Mouse (Mus musculus) T-helper 2 cell (primary cell): ENCODE measurements at regions not wholly inside any gene's neighbourhood (a gene's known extent, or its start where the extent isn't known, plus 50 kb on each side); places are given as distances from the start of the nearest gene placed in this dataset.

ENCODE experiments used
- in situ Hi-C: fragments of 300-600 bp; cut with MboI, MseI; formaldehyde crosslinking; loops from one replicate; pipeline ENCODE4 v1.15.1; 2025; ENCODE audit warnings: high pct_unique_total_duplicates

DNA sequence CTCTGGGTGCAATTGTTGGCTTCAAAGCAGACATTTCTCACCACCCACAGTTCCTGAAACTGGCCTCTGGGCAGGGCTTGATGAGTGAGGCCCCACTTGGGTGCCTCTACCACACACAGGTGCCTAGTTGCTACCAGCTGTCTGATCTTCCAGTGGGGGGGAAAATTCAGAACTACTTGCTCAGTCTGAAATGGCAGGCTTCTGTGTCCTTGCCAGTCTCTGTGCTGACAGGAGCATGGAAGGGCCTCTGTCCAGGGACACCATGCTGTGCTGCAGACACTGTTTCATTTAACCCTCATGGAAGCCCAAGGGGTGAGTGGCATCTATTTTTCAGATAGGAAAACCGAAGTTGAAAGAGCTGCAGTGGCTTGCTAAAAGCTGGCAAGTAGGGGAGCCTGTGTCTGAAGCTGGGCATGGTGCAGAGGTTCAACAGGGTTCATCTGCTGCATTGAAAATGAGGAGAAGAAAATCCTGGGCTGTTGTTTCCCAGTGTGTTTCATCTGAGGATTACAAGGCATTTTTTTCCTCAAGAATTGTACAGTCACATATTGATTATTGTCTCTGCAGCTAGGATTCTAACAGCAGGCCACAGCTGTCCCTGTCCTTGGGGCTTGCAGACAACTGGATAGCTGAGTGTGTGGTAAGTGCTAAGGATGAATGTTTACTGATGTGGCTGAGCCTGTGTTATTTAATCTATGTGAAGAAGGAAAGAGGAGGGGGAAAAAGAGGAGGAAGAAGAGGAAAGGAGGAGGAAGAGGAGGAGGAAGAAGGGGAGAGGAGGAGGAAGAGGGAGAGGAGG is 78.4 kb upstream of the Gadd45a start:
- in situ Hi-C loops, result no loop called here

DNA sequence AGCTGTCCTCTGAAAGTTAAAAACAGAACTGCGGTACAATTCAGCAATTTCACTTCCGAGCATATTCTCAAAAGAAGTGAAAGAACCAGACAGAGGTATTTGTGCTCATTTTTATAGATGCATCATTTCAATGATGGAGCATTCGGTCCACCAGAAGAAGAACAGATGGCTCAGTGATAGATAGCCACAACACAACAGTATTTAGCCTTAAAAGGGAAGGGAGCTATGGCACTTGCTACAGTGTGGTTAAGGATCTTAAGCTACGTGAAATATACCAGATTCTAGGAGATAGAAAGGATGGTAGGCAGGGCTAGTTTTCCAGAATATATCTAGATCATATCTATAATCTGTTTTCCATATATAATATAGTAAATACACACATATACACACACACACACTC is 77.5 kb upstream of the Gadd45a start:
- in situ Hi-C loops, result no loop called here

DNA sequence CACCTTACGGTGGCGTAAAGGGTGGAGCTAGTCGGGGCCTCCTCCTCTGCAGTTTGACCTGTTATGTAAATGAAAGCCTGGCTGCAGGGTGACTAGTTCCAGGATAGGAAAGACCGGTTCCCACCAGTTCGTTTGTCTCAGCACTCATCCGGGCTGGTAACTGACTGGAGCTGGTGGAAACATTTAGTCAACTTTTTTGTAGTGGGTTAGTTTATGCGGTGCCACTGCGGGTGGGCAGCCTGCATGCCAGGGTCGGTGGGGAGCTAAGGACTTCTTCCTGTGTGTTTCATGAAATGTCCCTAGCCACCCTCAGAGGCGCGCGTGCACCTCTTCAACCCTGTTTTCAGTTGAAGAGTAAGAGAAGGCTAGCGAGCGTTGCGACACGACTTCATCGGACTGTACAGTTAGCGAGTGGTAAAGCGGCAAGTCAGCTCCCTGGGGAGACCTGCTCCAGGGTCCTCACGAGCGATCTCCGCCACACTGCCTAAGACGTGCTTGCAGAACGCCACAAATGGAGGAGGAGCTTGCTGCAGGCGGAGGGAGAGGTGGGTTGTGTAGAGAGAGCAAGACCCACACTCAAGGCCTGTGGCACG is 76.5 kb upstream of the Gadd45a start:
- in situ Hi-C loops, result no loop called here

GRCm38 (mm10) chr6:67113261-67113660 is 76.0 kb upstream of the Gadd45a start:
- in situ Hi-C loops, result no loop called here

- in situ Hi-C loops, result no loop called here
Observed at GRCm38 (mm10) chr6:67112311-67112710, 75.1 kb upstream of the Gadd45a start.

GRCm38 (mm10) chr6:67111581-67111980 is 74.3 kb upstream of the Gadd45a start:
- in situ Hi-C loops, result no loop called here

DNA sequence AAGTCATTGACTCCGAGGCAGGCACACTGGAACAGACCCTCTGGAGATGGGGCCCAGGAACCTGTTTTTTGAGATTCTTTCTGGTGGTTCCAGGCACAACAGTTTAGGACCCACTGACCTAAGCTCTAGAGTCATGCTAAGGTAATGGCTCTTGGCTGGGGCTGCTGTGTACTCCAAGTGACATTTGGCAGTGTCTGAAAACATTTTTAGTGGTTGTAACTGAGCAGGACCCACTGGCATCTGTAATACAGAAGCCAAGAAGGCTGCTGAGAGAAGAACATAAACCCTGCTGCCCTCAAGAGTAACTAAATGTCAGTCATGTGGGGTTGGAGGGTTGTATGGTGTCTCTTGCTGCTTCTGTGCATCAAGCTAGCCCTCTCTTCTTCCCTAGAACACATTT is 73.1 kb upstream of the Gadd45a start:
- in situ Hi-C loops, result no loop called here

DNA sequence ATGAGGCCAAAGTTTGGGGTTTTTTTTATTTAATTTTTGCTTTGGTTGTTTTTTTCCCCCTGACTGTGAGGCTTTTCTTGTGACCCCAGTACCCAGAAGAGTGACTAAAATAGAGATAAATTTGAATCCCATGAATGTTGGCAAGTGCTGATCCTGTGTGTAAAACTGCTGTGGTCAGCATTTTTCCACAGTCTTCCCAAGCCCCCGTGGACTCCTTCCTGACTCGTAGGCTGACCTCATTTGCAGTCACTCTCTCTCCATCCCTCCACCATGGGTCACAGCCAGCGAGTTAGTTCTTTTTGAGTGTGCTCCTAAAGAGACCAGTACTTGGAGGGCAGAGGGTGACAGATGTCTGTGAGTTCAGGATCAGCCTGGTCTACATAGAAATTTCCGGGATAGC is 72.5 kb upstream of the Gadd45a start:
- in situ Hi-C loops, result no loop called here

GRCm38 (mm10) chr6:67107517-67107916 is 70.3 kb upstream of the Gadd45a start:
- in situ Hi-C loops, result no loop called here

GRCm38 (mm10) chr6:67106493-67106892 is 69.2 kb upstream of the Gadd45a start:
- in situ Hi-C loops, result no loop called here

- in situ Hi-C loops, result no loop called here
Observed at GRCm38 (mm10) chr6:67105386-67105785, 68.1 kb upstream of the Gadd45a start.

GRCm38 (mm10) chr6:67104205-67104604 is 66.9 kb upstream of the Gadd45a start:
- in situ Hi-C loops, result no loop called here

DNA sequence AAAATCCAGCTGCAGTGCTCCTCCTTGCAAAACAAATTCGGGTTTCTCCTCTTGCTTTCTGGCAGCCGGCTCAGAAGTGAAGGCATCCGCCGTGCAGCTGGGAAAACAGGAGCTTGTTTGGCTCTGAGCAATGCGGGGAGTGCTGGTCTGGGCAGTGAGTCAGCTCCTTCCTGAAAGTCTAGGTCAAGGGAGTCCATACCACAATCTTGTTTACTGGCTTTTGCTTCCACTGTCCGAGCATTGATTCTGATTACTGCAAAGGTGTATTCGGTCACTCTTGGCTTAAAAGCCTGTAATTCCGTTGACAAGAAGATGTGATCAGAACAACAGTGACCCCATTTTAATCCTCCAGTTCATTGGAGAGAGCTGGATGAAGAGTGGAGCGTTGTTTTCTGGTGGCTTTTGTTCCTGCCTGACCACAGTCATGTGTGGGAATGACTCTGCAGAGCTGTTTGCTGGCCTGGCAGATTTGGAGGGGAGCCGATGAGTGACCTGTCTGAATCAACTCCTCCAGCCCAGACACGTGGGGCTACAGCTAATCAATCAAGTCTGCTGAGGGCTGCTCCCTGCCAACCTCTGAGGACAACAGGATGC is 65.4 kb upstream of the Gadd45a start:
- in situ Hi-C loops, result no loop called here

- in situ Hi-C loops, result no loop called here
Observed at GRCm38 (mm10) chr6:67102014-67102413, 64.8 kb upstream of the Gadd45a start.

DNA sequence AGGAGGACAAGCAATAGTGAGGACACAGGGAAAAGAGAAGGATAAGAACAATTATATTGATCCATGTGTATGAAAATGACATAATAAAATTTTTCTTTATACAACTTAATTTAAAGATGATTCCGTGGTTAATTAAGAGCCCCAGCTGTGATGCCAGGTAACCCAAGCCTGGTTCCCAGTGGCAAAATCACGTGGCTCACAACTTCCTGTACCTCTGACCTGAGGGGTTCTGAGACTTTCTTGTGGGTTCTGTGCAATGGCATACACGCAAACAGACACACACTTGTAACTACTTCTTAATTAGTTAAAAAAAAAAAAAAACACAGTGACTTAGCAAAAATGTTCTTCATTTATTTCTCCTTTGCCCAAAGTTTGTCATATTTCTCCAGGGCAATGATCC is 57.2 kb upstream of the Gadd45a start:
- in situ Hi-C loops, result no loop called here

DNA sequence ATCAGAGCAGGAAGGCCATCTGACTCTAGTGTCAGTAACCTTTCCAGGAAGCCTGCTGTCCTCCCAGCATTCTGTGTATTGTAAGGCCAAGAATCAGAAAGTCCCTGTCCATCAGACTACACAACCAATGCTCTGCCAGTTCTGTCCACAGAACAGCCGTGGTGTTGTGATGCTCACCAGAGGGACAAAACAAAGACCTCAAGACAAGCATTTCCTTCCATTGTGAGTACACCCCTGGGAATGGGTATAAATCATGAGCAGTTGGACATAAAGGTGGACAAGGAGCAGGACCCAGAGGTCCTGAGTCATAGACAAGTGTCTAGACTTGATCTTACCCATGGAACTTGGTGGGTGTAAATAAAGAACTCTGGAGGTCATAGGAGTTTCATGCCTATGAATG is 55.9 kb upstream of the Gadd45a start:
- in situ Hi-C loops, result no loop called here

GRCm38 (mm10) chr6:67090150-67090549 is 52.9 kb upstream of the Gadd45a start:
- in situ Hi-C loops, result no loop called here

DNA sequence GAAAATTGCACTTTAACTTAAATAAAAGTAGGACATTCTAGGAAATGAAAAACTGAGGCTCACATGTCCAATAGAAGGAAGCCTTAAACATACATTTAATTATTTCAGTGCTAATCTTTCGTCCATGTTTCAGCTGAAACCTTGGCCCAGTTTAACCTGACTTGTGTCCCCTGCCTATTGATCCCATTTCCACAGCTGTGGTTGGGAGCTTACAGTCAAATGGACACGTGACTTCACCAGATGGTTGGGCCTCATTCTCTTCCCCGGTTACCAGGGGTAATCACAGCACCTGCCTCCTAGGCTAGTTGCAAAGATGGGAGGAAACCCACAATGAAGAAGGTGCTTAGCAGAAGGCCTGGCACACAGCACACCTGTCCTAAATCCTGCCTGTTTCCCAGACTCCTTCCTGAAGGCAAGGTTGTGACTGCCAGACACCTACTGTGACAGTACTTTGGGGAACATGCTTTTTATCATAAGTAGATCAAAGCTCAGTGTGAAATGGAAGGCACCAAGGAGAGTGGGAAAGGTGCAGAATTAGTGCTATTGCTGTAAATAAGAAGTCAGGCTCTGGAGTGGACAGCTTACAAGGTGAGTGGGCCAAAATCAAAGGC is 52.4 kb upstream of the Gadd45a start:
- in situ Hi-C loops, result no loop called here

DNA sequence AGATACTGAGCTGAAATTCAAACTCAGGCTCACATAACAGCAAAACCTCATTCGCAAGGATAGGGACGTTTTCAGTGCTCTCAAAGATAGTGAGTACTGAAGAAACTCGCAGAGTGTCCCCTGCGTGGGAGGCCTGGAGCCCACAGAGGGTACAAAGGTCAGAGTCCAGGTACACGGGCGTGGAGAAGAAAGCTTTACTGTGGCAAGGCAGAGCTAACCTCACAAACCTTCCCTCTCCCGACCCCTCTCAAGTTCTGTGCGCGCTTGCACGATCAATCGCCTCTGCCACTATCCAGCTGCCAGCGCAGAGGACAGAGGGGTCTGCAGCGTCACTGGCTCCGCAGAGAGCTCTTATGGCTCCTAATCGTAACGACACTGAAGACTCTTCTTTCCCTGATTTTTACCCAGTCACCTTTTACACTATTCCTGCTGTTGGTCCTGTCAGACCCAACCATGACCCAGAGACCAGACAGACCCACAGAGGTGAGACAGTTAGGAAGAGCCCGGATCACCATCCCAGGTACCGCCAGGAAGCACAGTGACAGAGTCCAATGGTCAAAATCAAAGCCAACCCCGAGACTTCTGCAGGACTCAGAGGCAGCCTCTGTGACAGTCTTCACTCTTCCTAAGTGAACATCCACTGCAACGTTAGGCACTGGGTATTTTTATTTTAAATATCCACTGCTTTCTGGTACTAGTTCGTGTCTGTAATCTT is 51.6 kb upstream of the Gadd45a start:
- in situ Hi-C loops, result no loop called here

GRCm38 (mm10) chr6:67087837-67088440 is 50.7 kb upstream of the Gadd45a start:
- in situ Hi-C loops, result no loop called here

- in situ Hi-C loops, result no loop called here
Observed at GRCm38 (mm10) chr6:67087393-67087792, 50.1 kb upstream of the Gadd45a start.
